Mouse (Mus musculus) small intestine, adult 2 months (tissue): Measurements from ENCODE around the gene Sf3b1.
"Not testable (repeated sequence)": the region's sequence is repeated elsewhere in the genome, so short reads cannot be mapped to it uniquely, and the experiment has no call there.

Experiments used
- CTCF ChIP-seq: fragments of 200-500 bp; IDR thresholded peaks from 2 replicates; pipeline ENCODE4 v1.5.1; 2012; ENCODE audit warnings: low read depth, mild to moderate bottlenecking, control low read depth, inconsistent platforms, low read length, moderate library complexity, mixed read lengths; ENCODE audit not compliant: insufficient replicate concordance, insufficient read length; ENCODE audit errors: extremely low read depth
- POLR2A ChIP-seq: fragments of 200-500 bp; IDR thresholded peaks from 2 replicates; pipeline ENCODE4 v1.6.1; 2012; ENCODE audit warnings: low read depth, mild to moderate bottlenecking, control low read depth, inconsistent platforms, low read length, moderate library complexity

GRCm38 (mm10) chr1:55058383-55058782, 31.1 kb upstream of the Sf3b1 start:
- TF ChIP-seq CTCF, POLR2A: not testable (repeated sequence)
